In the genomic region with DNA sequence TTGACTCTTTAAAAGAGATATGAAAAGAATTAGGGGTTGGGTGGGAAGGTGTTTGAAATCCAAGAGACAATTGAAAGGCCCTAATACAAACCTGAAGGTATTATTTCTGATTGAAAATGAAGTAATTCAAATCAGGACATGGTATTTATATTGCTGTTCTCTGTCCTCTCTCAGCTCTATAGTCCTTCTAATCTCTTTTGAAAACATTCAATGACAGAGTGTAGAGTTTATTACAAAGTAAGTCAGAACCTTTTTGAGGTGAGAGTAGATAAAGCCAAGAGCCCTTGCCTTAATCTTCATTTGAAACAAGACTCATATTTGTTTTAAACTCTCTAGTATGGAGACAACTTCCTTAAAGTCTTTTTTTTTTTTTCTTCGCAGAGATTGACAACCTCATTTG, we compare ENCODE assay signal across 16 mouse cellular contexts.
"Had no signal": no experiment of that assay in that cellular context is flagged by ENCODE, and none has a peak within 500 bp of the region (broad histone marks: within the 10 kb centered on the region; RNA-seq: fewer than 3 reads in every experiment).

No protein-coding gene starts in this region.

- H3K27ac ChIP-seq: neural tube, embryonic 13.5 days; neural tube, embryonic 15.5 days; stomach, embryonic 15.5 days; stomach, postnatal 0 days had no signal

- DNase-seq: retina, postnatal 1 day; right cerebral cortex, adult 18-20 months; right cerebral cortex, postnatal 14 days; right cerebral cortex, postnatal 25 days; right cerebral cortex, postnatal 4 days; spleen, adult 18-20 months; thymus, adult 18-20 months; thymus, adult 2 months; thymus, postnatal 14 days; thymus, postnatal 25 days; thymus, postnatal 36 days; thymus, postnatal 4 days had no signal

- H3K9me3 ChIP-seq: neural tube, embryonic 13.5 days; neural tube, embryonic 15.5 days; stomach, embryonic 15.5 days had no signal

- H3K27me3 ChIP-seq: neural tube, embryonic 13.5 days; neural tube, embryonic 15.5 days; stomach, embryonic 15.5 days had no signal

- H3K36me3 ChIP-seq: neural tube, embryonic 13.5 days; neural tube, embryonic 15.5 days; stomach, embryonic 15.5 days had no signal

- H3K4me2 ChIP-seq: neural tube, embryonic 13.5 days; neural tube, embryonic 15.5 days; stomach, embryonic 15.5 days had no signal

- H3K9ac ChIP-seq: neural tube, embryonic 13.5 days; neural tube, embryonic 15.5 days; stomach, embryonic 15.5 days had no signal

- H3K4me3 ChIP-seq: neural tube, embryonic 13.5 days; neural tube, embryonic 15.5 days; stomach, embryonic 15.5 days had no signal

- H3K4me1 ChIP-seq: neural tube, embryonic 13.5 days; neural tube, embryonic 15.5 days; stomach, embryonic 15.5 days had no signal
